In genomic region chr11:102608691-102609090, GRCm38 (mm10) we compare ENCODE assay signal across 13 mouse cellular contexts. TPM values are rescaled to one million over a fixed set of nuclear protein-coding genes. Genes with fewer than 3 reads are reported as not detected.
DNase-seq lines count a peak whose midpoint lies in the region; ATAC-seq and TF ChIP-seq lines count a peak whose summit lies in the region.
"Had no signal": no experiment of that assay in that cellular context is flagged by ENCODE, and none has a peak within 500 bp of the region (broad histone marks: within the 10 kb centered on the region; RNA-seq: fewer than 3 reads in every experiment).

No protein-coding gene starts in this region.

- H3K4me1 ChIP-seq in heart, adult 2 months (ENCODE audit: control insufficient read depth, insufficient read depth, low read length), result peaks cover 2% of the 10 kb centered on the region; the same call in 1 of the 2 replicates
- H3K4me1 ChIP-seq in lung, embryonic 16.5 days (replicated peaks; ENCODE audit: control insufficient read depth, insufficient read depth, low read length), result peaks cover 34% of the 10 kb centered on the region
- peaks cover 40% of the 10 kb centered on the region for H3K4me1 ChIP-seq in limb, embryonic 12.5 days (replicated peaks)
- H3K4me1 ChIP-seq in stomach, embryonic 15.5 days, result peaks cover 34% of the 10 kb centered on the region

- H3K27ac ChIP-seq in heart, adult 2 months, result no peak overlapping the region
- peak overlapping the region; percentile 73 for H3K27ac ChIP-seq in lung, embryonic 16.5 days (ENCODE audit: low read length)
- H3K27ac ChIP-seq in limb, embryonic 12.5 days, result peak overlapping the region; percentile 100
- peak overlapping the region; percentile 41 for H3K27ac ChIP-seq in stomach, embryonic 15.5 days
- H3K27ac ChIP-seq: macrophage had no signal

- H3K79me2 ChIP-seq in heart, adult 2 months (replicated peaks; ENCODE audit: control insufficient read depth, insufficient read depth, low read length), result no peaks in the 10 kb centered on the region

- WGBS in heart, adult 2 months, result 61% methylated on average over 4 of the region's 4 CpGs
- WGBS in lung, embryonic 16.5 days, result 21% methylated on average over 4 of the region's 4 CpGs
- 19% methylated on average over 4 of the region's 4 CpGs for WGBS in limb, embryonic 12.5 days
- WGBS in stomach, embryonic 15.5 days, result 34% methylated on average over 4 of the region's 4 CpGs

- no peak overlapping the region for H3K9ac ChIP-seq in heart, adult 2 months (ENCODE audit: low read depth, low read length)
- peak overlapping the region; percentile 53 for H3K9ac ChIP-seq in lung, embryonic 16.5 days (ENCODE audit: low read length)
- H3K9ac ChIP-seq in limb, embryonic 12.5 days (replicated peaks), result peak overlapping the region; percentile 100
- H3K9ac ChIP-seq in stomach, embryonic 15.5 days, result no peak overlapping the region

- peaks cover 8% of the 10 kb centered on the region; the same call in 1 of the 2 replicates for H3K27me3 ChIP-seq in heart, adult 2 months (ENCODE audit: control insufficient read depth, insufficient read depth, low read length)
- H3K27me3 ChIP-seq in lung, embryonic 16.5 days (ENCODE audit: control insufficient read depth, insufficient read depth, low read depth, low read length), result peaks cover 3% of the 10 kb centered on the region; the same call in 1 of the 2 replicates
- H3K27me3 ChIP-seq in limb, embryonic 12.5 days, result 0 out of 2 replicates have a peak, but pooled peaks cover 3% of the 10 kb centered on the region
- H3K27me3 ChIP-seq in stomach, embryonic 15.5 days (replicated peaks), result no peaks in the 10 kb centered on the region
- H3K27me3 ChIP-seq: Patski had no signal

- peak; percentile 79 for DNase-seq in heart, adult 11 months
- no peak for DNase-seq in heart, adult 2 months
- DNase-seq in lung, postnatal 25 days (ENCODE audit: low spot score), result no peak
- DNase-seq in gastrocnemius, postnatal 10 days, result no peak
- DNase-seq: gastrocnemius, postnatal 36 days had no signal

- no peak for TF ChIP-seq CTCF in heart, adult 2 months (IDR thresholded peaks at IDR 0.05)

- intact Hi-C loops in heart, adult 2 months (cut with DNase I), result no loop called here

- ATAC-seq in lung, embryonic 16.5 days (ENCODE audit: low read depth), result no peak
- no peak for ATAC-seq in limb, embryonic 12.5 days (ENCODE audit: insufficient number of reproducible peaks, insufficient read depth, low FRiP score, low TSS enrichment, low read depth)
- ATAC-seq in stomach, embryonic 15.5 days (ENCODE audit: insufficient read depth, low FRiP score, low read depth), result no peak
- ATAC-seq in activated CD4-positive, CD25-positive, alpha-beta regulatory T cell, adult 4 months, result no peak
- ATAC-seq: Patski had no signal

- H3K4me2 ChIP-seq in lung, embryonic 16.5 days (ENCODE audit: low read depth, low read length), result peak overlapping the region; percentile 82
- H3K4me2 ChIP-seq in limb, embryonic 12.5 days, result peak overlapping the region; percentile 74
- H3K4me2 ChIP-seq in stomach, embryonic 15.5 days, result peak overlapping the region; percentile 86

- H3K36me3 ChIP-seq in heart, adult 2 months (ENCODE audit: control insufficient read depth, insufficient read depth, low read length), result no peaks in the 10 kb centered on the region
- no peaks in the 10 kb centered on the region for H3K36me3 ChIP-seq in lung, embryonic 16.5 days (ENCODE audit: control insufficient read depth, insufficient read depth, low read length)
- H3K36me3 ChIP-seq in limb, embryonic 12.5 days, result peaks cover 15% of the 10 kb centered on the region; the same call in 1 of the 2 replicates
- H3K36me3 ChIP-seq in stomach, embryonic 15.5 days, result no peaks in the 10 kb centered on the region

- TF ChIP-seq EP300 in heart, adult 2 months (IDR thresholded peaks at IDR 0.05; ENCODE audit: insufficient read depth, low read depth, low read length), result no peak

- H3K9me3 ChIP-seq in lung, embryonic 16.5 days (ENCODE audit: control insufficient read depth, low read length), result no peaks in the 10 kb centered on the region
- H3K9me3 ChIP-seq in limb, embryonic 12.5 days, result no peaks in the 10 kb centered on the region
- H3K9me3 ChIP-seq in stomach, embryonic 15.5 days, result no peaks in the 10 kb centered on the region

- no peak overlapping the region for H3K4me3 ChIP-seq in heart, adult 2 months
- H3K4me3 ChIP-seq in lung, embryonic 16.5 days (ENCODE audit: low read length), result peak overlapping the region; percentile 87
- H3K4me3 ChIP-seq in limb, embryonic 12.5 days (replicated peaks), result peak overlapping the region; percentile 97
- peak overlapping the region; percentile 77; the same call in 1 of the 2 replicates for H3K4me3 ChIP-seq in stomach, embryonic 15.5 days (replicated peaks)

- no peak for TF ChIP-seq POLR2A in heart, adult 2 months (IDR thresholded peaks at IDR 0.05; ENCODE audit: insufficient read depth, low read depth, low read length)

RNA-seq across cellular contexts. Expression of gene Fzd2, which starts 4.5 kb away (rescaled TPM):
- total RNA-seq in heart, adult 2 months (2021), result 1 to 10 TPM; 2.6 to 2.8 TPM
- polyA plus RNA-seq in heart, adult 2 months (2012; rRNA removed), result 7.2 and 10.0 TPM in 2 replicates
- polyA plus RNA-seq in lung, embryonic 16.5 days (2015; fragmentation: Nextera tagmentation; extraction: Ambion mirVana), result 25.9 and 27.8 TPM in 2 replicates
- 77.9 and 82.7 TPM in 2 replicates for polyA plus RNA-seq in limb, embryonic 12.5 days (2016; fragmentation: Nextera tagmentation; extraction: Ambion mirVana)
- polyA plus RNA-seq in stomach, embryonic 15.5 days (2015; fragmentation: Nextera tagmentation; extraction: Ambion mirVana), result 21.9 and 23.7 TPM in 2 replicates
- not detected for polyA plus RNA-seq in activated CD4-positive, CD25-positive, alpha-beta regulatory T cell, adult 4 months (2017; shearing (Covaris generic))
- 10 to 100 TPM in 1 of 2 experiments, 1 to 10 TPM in 1; 8.0 to 12.5 TPM for total RNA-seq in gastrocnemius, postnatal 10 days (2021)
- polyA plus RNA-seq: macrophage had no signal

RNA-seq across cellular contexts. Expression of gene Gm11627, which starts 29.4 kb away (rescaled TPM):
- total RNA-seq in heart, adult 2 months (2021), result 1 to 10 TPM; 1.2 to 1.5 TPM
- 4.0 and 4.9 TPM in 2 replicates for polyA plus RNA-seq in heart, adult 2 months (2012; rRNA removed)
- 18.4 and 23.2 TPM in 2 replicates for polyA plus RNA-seq in lung, embryonic 16.5 days (2015; fragmentation: Nextera tagmentation; extraction: Ambion mirVana)
- polyA plus RNA-seq in limb, embryonic 12.5 days (2016; fragmentation: Nextera tagmentation; extraction: Ambion mirVana), result 5.3 and 7.4 TPM in 2 replicates
- 19.2 TPM in 2 replicates for polyA plus RNA-seq in stomach, embryonic 15.5 days (2015; fragmentation: Nextera tagmentation; extraction: Ambion mirVana)
- polyA plus RNA-seq in activated CD4-positive, CD25-positive, alpha-beta regulatory T cell, adult 4 months (2017; shearing (Covaris generic)), result not detected
- total RNA-seq in gastrocnemius, postnatal 10 days (2021), result 1 to 10 TPM in 1 of 2 experiments, under 1 TPM in 1; 0.50 to 1.0 TPM
- total RNA-seq: gastrocnemius, postnatal 36 days had no signal
- polyA plus RNA-seq: macrophage, Patski had no signal

RNA-seq across cellular contexts. Expression of gene Gpatch8, which starts 52.5 kb away (rescaled TPM):
- total RNA-seq in heart, adult 2 months (2021), result 10 to 100 TPM; 14.8 to 18.0 TPM
- polyA plus RNA-seq in heart, adult 2 months (2012; rRNA removed), result 11.7 and 16.8 TPM in 2 replicates
- polyA plus RNA-seq in lung, embryonic 16.5 days (2015; fragmentation: Nextera tagmentation; extraction: Ambion mirVana), result 47.1 and 48.6 TPM in 2 replicates
- 66.5 and 77.6 TPM in 2 replicates for polyA plus RNA-seq in limb, embryonic 12.5 days (2016; fragmentation: Nextera tagmentation; extraction: Ambion mirVana)
- 47.4 and 51.0 TPM in 2 replicates for polyA plus RNA-seq in stomach, embryonic 15.5 days (2015; fragmentation: Nextera tagmentation; extraction: Ambion mirVana)
- polyA plus RNA-seq in activated CD4-positive, CD25-positive, alpha-beta regulatory T cell, adult 4 months (2017; shearing (Covaris generic)), result 10 to 100 TPM; 54.2 to 55.9 TPM
- 10 to 100 TPM; 28.9 to 33.9 TPM for total RNA-seq in gastrocnemius, postnatal 10 days (2021)

RNA-seq across cellular contexts. Expression of gene Meioc, which starts 54.8 kb away (rescaled TPM):
- not detected for total RNA-seq in heart, adult 2 months (2021)
- polyA plus RNA-seq in heart, adult 2 months (2012; rRNA removed), result 0.09 TPM in 1 of 2 replicates, not detected in the other
- polyA plus RNA-seq in lung, embryonic 16.5 days (2015; fragmentation: Nextera tagmentation; extraction: Ambion mirVana), result 0.16 and 0.19 TPM in 2 replicates
- 0.98 and 1.3 TPM in 2 replicates for polyA plus RNA-seq in limb, embryonic 12.5 days (2016; fragmentation: Nextera tagmentation; extraction: Ambion mirVana)
- 0.55 and 1.0 TPM in 2 replicates for polyA plus RNA-seq in stomach, embryonic 15.5 days (2015; fragmentation: Nextera tagmentation; extraction: Ambion mirVana)
- polyA plus RNA-seq in activated CD4-positive, CD25-positive, alpha-beta regulatory T cell, adult 4 months (2017; shearing (Covaris generic)), result not detected
- total RNA-seq in gastrocnemius, postnatal 10 days (2021), result not detected
- total RNA-seq: gastrocnemius, postnatal 36 days; layer of hippocampus, postnatal 14 days had no signal
- polyA plus RNA-seq: cortical plate, adult 2 months; macrophage had no signal

Comparison
In these comparisons a context has a peak if more than half of its experiments do, and no peak if none do; other contexts are left out.
1. H3K9ac ChIP-seq: peak in lung, embryonic 16.5 days (single experiment) and limb, embryonic 12.5 days (single experiment); none in heart, adult 2 months (single experiment) and stomach, embryonic 15.5 days (single experiment).
2. Peak in every context shown above with its lines, with median percentiles within 50 percentile points of each other: H3K4me2 ChIP-seq.